Mouse (Mus musculus) G1E-ER4 (cell line): ENCODE data around the gene Cdh6. TPM values are rescaled to one million over a fixed set of nuclear protein-coding genes. Genes with fewer than 3 reads are reported as not detected.

Experiments used
- GATA1 ChIP-seq: IDR thresholded peaks from one replicate; pipeline ENCODE4 v1.8.0; 2012; ENCODE audit warnings: low read length, inconsistent platforms
- polyA plus RNA-seq: library from polyadenylated mRNA; stranded (reverse); fragments of >175 nt; gene quantifications from 2 replicates; pipeline ENCODE4 v1.2.3, GENCODE M21; 2012

The Cdh6 gene
- polyA plus RNA-seq, 1 experiment = not detected

GRCm38 (mm10) chr15:13027513-13027912, 146.0 kb downstream of the Cdh6 start:
- TF ChIP-seq GATA1 = no peak

DNA sequence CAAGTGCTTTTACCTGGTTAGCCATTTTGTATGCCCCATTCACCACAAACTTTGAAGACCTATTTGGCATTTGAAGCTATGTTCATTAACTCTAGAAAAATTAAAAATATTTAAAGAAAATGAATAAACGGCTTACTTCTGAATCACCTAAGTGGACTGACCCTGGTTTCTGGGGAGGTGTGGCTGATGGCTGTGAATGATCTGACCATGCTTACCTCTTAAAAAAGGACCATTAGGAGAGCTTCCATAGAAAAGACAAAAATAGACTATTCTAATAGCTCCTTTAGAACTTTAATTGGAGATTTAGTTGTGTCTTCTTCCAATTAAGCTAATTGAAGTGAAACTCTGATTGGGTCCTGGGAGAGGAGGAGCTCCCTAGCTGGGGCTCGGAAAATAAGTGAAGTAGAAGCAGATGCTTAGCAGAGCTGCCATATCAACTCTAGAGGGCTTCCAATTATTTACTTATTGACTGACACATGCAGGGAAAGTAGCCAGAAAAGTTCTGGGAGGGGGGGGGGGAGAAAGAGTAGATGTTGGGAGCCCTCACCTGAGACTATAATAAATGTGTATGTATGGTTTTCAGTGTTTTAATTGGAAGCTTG, 156.6 kb downstream of the Cdh6 start:
- no peak for TF ChIP-seq GATA1

- no peak for TF ChIP-seq GATA1
Observed at GRCm38 (mm10) chr15:13008803-13009202, 164.7 kb downstream of the Cdh6 start.

- TF ChIP-seq GATA1 = no peak
Observed at GRCm38 (mm10) chr15:13005934-13006333, 167.5 kb downstream of the Cdh6 start.

DNA sequence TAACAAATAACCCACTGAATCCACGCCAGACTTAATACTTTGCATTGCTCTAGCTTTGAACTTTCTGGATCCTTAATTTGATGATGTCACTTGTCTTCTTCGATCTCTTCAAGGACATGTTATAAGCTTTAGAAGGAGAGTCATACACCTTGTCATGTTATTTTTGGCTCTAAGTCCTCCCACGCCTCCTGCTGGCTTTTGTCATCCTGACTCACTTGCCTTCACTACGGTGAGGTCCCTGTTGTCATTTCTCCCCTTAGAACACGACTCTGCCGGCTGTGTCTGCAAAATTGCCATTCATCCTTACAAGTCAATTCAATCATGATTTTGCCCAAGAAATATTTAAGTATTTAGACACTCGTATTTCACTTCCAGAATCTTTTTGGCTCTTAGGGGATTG, 171.9 kb downstream of the Cdh6 start:
- no peak for TF ChIP-seq GATA1

DNA sequence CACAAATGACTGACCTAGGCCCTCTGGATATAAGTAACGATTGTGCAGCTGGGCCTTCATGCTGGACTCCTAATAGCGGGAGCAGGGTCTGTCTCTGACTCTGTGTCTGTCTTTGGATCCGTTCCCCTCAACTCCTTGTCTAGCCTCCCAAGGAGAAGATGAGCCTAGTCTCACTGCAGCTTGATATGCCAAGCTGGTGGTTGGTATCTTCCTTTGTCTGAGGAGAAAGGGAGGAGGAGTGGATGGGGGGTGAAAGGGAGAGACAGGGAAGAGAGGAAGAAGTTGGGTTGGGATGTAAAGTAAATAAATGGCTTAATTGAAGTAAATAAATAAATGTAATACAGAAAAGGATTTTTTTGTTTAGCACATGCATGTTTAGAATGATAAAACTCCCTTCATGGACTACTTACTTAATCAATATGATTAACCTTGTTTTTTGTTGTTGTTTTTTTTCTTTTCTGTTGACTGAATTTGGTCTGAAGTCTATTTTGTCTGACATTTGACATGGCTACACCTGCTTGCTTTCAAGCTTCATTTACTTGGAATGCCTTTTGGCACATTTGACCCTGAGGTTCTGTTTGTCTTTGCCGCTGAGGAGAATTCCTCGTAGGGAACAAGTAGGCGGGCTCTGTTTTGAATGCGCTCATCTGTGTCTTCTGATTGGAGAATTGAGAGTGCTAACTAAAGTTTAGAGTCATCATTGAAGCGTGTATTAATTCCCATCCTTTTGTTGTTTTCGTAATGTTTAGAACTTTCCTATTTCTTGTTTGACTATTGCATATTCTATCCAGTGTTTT, 178.7 kb downstream of the Cdh6 start:
- TF ChIP-seq GATA1 = no peak
